Mouse (Mus musculus) hindbrain, embryonic 11.5 days (tissue): ENCODE measurements around the gene Fcgr2b. TPM values are rescaled to one million over a fixed set of nuclear protein-coding genes. Genes with fewer than 3 reads are reported as not detected.
"Not testable (repeated sequence)": the region's sequence is repeated elsewhere in the genome, so short reads cannot be mapped to it uniquely, and the experiment has no call there.

Experiments used
- ATAC-seq: fragments of 200-750 bp; cut with Nextera tagmentation; 2 replicates; pipeline ENCODE4 v1.8.0; 2017; ENCODE audit warnings: mild to moderate bottlenecking, moderate TSS enrichment, moderate library complexity; ENCODE audit not compliant: low FRiP score
- DNase-seq: peaks from one replicate; pipeline ENCODE4 v3.0.0-alpha.2; 2015; ENCODE audit warnings: low spot score
- H3K27ac ChIP-seq: fragments of 300-500 bp; sonication (generic); 2 replicates; pipeline ENCODE4 v1.5.1; 2014; ENCODE audit warnings: mild to moderate bottlenecking, low read depth, low read length
- H3K27me3 ChIP-seq: fragments of 300-500 bp; sonication (generic); 2 replicates; pipeline ENCODE4 v1.6.1; 2014; ENCODE audit warnings: mild to moderate bottlenecking, low read length, moderate library complexity, mixed read lengths; ENCODE audit not compliant: control insufficient read depth, insufficient read depth
- H3K36me3 ChIP-seq: fragments of 300-500 bp; sonication (generic); 2 replicates; pipeline ENCODE4 v1.6.1; 2014; ENCODE audit warnings: mild to moderate bottlenecking, low read length, moderate library complexity, mixed read lengths; ENCODE audit not compliant: control insufficient read depth, insufficient read depth
- H3K4me1 ChIP-seq: fragments of 300-500 bp; sonication (generic); replicated peaks from 2 replicates; pipeline ENCODE4 v1.6.1; 2014; ENCODE audit warnings: low read length, mixed read lengths; ENCODE audit not compliant: control insufficient read depth, insufficient read depth
- H3K4me2 ChIP-seq: fragments of 300-500 bp; sonication (generic); replicated peaks from 2 replicates; pipeline ENCODE4 v1.6.1; 2014; ENCODE audit warnings: mild to moderate bottlenecking, low read depth, low read length
- H3K4me3 ChIP-seq: fragments of 300-500 bp; sonication (generic); 2 replicates; pipeline ENCODE4 v1.5.1; 2014; ENCODE audit warnings: low read depth, low read length
- H3K9ac ChIP-seq: fragments of 300-500 bp; sonication (generic); 2 replicates; pipeline ENCODE4 v1.6.1; 2014; ENCODE audit warnings: low read depth, low read length
- H3K9me3 ChIP-seq: fragments of 300-500 bp; sonication (generic); 2 replicates; pipeline ENCODE4 v1.6.1; 2016; ENCODE audit warnings: low read length; ENCODE audit not compliant: control insufficient read depth
- WGBS: fragments of 180-500 bp; shearing (Covaris S2); extraction: QIAGEN DNeasy Blood & Tissue Kit; methylation state at CpG from one replicate; pipeline ENCODE4 v1.1.7; 2014; 5-methylcytosine and 5-hydroxymethylcytosine counted together
- polyA plus RNA-seq: library from polyadenylated mRNA; unstranded; fragments of >200 nt; fragmentation: Nextera tagmentation; extraction: Ambion mirVana; gene quantifications from 2 replicates; pipeline ENCODE4 v1.2.1, GENCODE M21; 2014

Gene Fcgr2b
- polyA plus RNA-seq, 1 experiment from 2014 or later: 0.12 TPM

DNA sequence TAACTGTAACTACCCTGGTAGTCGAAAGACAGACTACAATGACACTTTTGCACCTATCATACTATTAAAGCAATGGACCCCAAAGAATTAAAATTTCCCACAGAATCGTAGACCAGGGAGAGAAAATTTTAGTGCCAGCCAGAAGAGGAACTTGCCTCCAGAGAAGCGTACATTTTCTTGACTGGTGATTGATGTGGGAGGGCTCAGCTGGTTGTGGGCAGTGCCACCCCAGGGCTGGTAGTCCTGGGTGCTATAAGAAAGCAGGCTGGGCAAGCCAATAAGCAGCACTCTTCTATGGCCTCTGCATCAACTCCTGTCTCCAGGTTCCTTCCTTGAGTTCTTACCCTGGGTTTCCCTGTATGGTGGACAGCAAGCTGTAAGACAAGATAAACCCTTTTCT lies 8.7 kb upstream of the Fcgr2b start:
- H3K27me3 ChIP-seq: no peaks in the 10 kb centered on the region
- H3K9me3 ChIP-seq: no peaks in the 10 kb centered on the region
- no peaks in the 10 kb centered on the region for H3K4me1 ChIP-seq
- ATAC-seq (no peak), DNase-seq (no peak)
- H3K9ac ChIP-seq: no peak overlapping the region
- H3K27ac ChIP-seq: no peak overlapping the region
- H3K36me3 ChIP-seq: no peaks in the 10 kb centered on the region
- 88% methylated on average over 3 of the region's 3 CpGs for WGBS
- H3K4me2 ChIP-seq: no peak overlapping the region
- H3K4me3 ChIP-seq: no peak overlapping the region

DNA sequence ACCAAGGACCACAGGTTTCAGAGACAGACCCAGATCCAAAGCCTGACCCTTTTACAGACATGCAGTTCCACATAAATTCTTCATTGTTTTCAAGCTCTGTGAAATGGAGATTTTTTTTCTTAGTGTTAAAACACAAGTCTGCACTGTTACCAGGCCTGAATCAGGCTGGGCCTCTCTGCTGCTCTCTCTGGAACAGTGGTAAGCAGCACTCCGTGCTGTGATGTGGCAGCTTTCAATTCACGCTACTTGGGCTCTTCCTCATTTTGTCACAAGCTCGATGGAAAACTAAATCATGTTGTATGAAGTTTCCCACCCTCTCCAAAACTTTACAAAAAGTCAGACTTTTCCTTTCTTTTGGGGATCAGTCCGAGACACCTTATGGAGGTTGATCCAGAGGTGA lies 6.7 kb upstream of the Fcgr2b start:
- H3K27me3 ChIP-seq: no peaks in the 10 kb centered on the region
- H3K4me1 ChIP-seq: no peaks in the 10 kb centered on the region
- ATAC-seq (no peak), DNase-seq (no peak)
- no peaks in the 10 kb centered on the region for H3K36me3 ChIP-seq
- H3K27ac ChIP-seq: no peak overlapping the region
- no peaks in the 10 kb centered on the region for H3K9me3 ChIP-seq
- no peak overlapping the region for H3K9ac ChIP-seq
- WGBS: 87% methylated on average over 4 of the region's 4 CpGs
- H3K4me3 ChIP-seq: no peak overlapping the region
- no peak overlapping the region for H3K4me2 ChIP-seq

DNA sequence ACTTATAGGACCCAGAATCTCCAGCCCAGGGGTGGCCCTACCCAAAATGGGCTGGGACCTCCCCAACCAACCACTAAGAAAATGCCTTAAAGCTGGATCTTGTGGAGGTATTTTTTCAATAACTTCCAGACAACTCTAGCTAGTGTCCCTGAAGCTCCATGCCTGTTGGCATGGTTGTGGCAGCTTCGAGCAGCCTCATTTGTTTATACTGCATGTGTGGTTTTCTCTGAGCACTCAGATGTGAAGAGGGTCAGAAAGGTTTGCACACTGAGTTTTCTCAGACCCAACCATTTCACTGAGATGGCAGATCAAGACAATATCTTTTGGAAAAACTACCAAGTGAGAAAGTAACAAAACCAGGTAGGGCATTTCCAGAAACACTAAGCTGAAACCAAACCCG lies 6.0 kb upstream of the Fcgr2b start:
- Histone ChIP-seq H3K27me3 (no peaks in the 10 kb centered on the region), H3K9ac (no peak overlapping the region), H3K27ac (no peak overlapping the region), H3K4me3 (no peak overlapping the region), H3K4me1 (no peaks in the 10 kb centered on the region), H3K4me2 (no peak overlapping the region), H3K9me3 (no peaks in the 10 kb centered on the region), H3K36me3 (no peaks in the 10 kb centered on the region)
- DNase-seq: no peak
- WGBS: 92% methylated on average over 2 of the region's 2 CpGs
- no peak for ATAC-seq

DNA sequence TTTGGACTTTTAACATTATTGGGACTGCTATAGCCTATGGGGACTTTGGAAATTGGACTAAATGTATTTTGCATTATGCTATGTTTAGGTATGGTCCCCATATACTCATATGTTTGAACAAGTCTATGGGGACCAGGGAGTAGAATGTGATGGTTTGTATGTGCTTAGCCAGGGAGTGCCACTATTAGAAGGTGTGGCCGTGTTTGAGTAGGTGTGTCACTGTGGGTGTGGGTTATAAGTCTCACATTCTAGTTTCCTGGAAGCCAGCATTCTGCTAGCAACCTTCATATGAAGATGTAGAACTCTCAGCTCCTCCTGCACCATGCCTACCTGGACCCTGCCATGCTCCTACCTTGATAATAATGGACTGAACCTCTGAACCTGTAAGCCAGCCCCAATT lies 5.3 kb upstream of the Fcgr2b start:
- not testable (repeated sequence) for DNase-seq, H3K4me3 ChIP-seq, H3K4me2 ChIP-seq, H3K27ac ChIP-seq, H3K36me3 ChIP-seq, ATAC-seq, H3K9ac ChIP-seq, H3K9me3 ChIP-seq, H3K27me3 ChIP-seq, H3K4me1 ChIP-seq
- WGBS: 86% methylated on average over 1 of the region's 1 CpGs

DNA sequence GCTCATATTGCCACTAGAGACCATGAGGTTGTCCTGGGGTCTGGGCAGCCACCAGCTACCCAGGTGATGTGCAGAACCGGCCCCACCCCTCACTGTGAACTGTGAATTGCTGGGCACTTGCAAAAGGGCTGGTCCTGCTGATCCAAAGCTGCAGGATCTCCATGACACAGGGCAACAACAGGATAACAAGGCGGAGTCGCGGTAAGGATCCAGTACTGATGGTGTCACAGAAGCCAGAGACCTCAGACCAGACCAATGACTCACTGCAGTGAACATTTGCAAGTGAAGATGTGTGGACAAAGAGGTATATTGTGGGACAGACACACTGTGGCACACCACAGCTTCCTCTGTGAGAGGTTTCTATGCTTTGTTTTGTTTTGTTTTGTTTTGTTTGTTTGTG lies 2.3 kb upstream of the Fcgr2b start:
- no peak overlapping the region for H3K4me3 ChIP-seq
- 77% methylated on average over 4 of the region's 4 CpGs for WGBS
- no peaks in the 10 kb centered on the region for H3K36me3 ChIP-seq
- H3K9me3 ChIP-seq: no peaks in the 10 kb centered on the region
- no peaks in the 10 kb centered on the region for H3K4me1 ChIP-seq
- DNase-seq: no peak
- no peak for ATAC-seq
- H3K4me2 ChIP-seq: no peak overlapping the region
- no peaks in the 10 kb centered on the region for H3K27me3 ChIP-seq
- H3K9ac ChIP-seq: no peak overlapping the region
- H3K27ac ChIP-seq: no peak overlapping the region

DNA sequence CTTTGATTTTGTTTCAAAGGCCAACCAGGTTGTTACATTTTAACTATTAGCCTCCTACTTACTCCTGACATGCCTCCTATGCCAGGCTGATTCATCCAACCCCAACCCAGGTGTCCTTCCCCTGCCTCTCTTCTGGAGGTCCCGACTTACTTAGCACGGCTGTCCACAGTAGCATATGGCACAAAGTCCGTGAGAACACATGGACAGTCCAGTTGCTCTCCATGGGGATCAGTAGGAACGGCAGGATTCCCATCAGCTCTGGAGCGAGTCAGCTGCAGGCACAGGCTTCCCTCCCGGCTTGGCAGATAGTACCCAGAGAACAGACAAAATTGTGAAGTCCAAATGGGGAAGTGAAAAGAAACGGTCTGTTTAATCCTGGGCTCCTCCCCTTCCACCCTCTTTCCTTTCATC lies 591 bp downstream of the Fcgr2b start:
- no peak for DNase-seq
- Histone ChIP-seq H3K27ac (no peak overlapping the region), H3K36me3 (no peaks in the 10 kb centered on the region), H3K4me1 (no peaks in the 10 kb centered on the region), H3K27me3 (no peaks in the 10 kb centered on the region), H3K9ac (no peak overlapping the region), H3K4me3 (no peak overlapping the region), H3K4me2 (no peak overlapping the region), H3K9me3 (no peaks in the 10 kb centered on the region)
- 79% methylated on average over 7 of the region's 7 CpGs for WGBS
- no peak for ATAC-seq

DNA sequence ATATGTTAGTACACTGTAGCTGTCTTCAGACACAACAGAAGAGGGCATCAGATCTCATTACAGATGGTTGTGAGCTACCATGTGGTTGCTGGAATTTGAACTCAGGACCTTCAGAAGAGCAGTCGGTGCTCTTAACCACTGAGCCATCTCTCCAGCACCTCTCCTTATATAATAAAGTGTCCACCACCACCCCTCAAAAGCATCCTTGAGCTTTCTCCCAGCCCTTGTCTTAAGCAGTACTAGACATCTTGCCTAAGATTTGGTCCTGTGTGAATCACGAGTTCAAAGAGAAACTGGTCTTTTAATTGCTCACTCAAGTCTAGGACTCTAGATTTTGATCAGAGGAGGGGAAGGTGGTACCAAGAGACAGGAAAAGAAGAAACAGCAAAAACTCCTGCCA lies 997 bp downstream of the Fcgr2b start:
- H3K36me3 ChIP-seq, DNase-seq, H3K9ac ChIP-seq, H3K9me3 ChIP-seq, ATAC-seq, H3K4me2 ChIP-seq, H3K27me3 ChIP-seq, H3K4me1 ChIP-seq, H3K27ac ChIP-seq, H3K4me3 ChIP-seq: not testable (repeated sequence)
- WGBS: 79% methylated on average over 2 of the region's 2 CpGs

DNA sequence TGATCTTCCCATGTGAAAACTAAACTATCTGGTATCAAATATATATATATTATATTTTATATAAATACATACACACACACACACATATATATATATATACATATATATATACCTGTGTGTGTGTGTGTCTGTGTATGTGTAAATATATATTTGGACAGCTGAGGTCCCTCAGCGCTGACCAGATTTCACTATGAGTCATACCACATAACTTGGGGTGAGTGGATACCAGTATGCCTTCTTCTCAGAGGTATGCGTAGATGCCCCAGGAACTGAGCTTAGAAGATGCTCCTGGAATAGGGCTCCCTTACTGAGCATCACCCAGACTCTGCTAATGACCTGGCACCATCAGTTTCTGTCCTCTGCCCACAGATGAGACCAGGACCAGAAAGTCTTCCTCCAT lies 1.6 kb downstream of the Fcgr2b start:
- Histone ChIP-seq H3K27ac (no peak overlapping the region), H3K4me1 (no peaks in the 10 kb centered on the region), H3K9ac (no peak overlapping the region), H3K27me3 (no peaks in the 10 kb centered on the region), H3K4me2 (no peak overlapping the region), H3K4me3 (no peak overlapping the region), H3K36me3 (no peaks in the 10 kb centered on the region), H3K9me3 (no peaks in the 10 kb centered on the region)
- ATAC-seq: no peak
- DNase-seq: no peak
- 84% methylated on average over 2 of the region's 2 CpGs for WGBS

DNA sequence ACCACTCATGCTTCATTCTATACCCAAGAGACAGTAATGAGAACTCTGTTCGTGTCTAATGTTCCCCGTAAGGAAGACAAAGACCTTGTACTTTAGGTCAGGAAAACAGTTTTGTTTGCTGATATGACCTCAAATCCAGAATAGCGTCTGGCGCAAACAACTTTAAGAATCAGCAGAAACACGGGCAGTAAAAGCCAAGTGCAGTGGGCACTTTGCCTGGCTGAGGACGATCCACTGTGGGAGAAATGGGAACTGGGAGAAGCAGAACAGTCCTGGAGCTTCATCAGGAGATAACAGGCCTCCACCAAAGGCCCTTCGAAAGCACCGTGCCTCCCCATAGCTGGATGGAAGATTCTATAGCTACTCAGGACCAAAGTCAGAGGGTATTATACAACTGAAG lies 2.2 kb downstream of the Fcgr2b start:
- H3K9me3 ChIP-seq: no peaks in the 10 kb centered on the region
- H3K4me3 ChIP-seq: no peak overlapping the region
- no peaks in the 10 kb centered on the region for H3K27me3 ChIP-seq
- H3K36me3 ChIP-seq: no peaks in the 10 kb centered on the region
- DNase-seq (no peak), ATAC-seq (no peak)
- no peaks in the 10 kb centered on the region for H3K4me1 ChIP-seq
- 87% methylated on average over 8 of the region's 8 CpGs for WGBS
- H3K27ac ChIP-seq: no peak overlapping the region
- H3K9ac ChIP-seq: no peak overlapping the region
- no peak overlapping the region for H3K4me2 ChIP-seq
